Mouse (Mus musculus): ENCODE results near the gene Nlk.
"Not testable (repeated sequence)": the region's sequence is repeated elsewhere in the genome, so short reads cannot be mapped to it uniquely, and the experiment has no call there.

The Nlk gene

DNA sequence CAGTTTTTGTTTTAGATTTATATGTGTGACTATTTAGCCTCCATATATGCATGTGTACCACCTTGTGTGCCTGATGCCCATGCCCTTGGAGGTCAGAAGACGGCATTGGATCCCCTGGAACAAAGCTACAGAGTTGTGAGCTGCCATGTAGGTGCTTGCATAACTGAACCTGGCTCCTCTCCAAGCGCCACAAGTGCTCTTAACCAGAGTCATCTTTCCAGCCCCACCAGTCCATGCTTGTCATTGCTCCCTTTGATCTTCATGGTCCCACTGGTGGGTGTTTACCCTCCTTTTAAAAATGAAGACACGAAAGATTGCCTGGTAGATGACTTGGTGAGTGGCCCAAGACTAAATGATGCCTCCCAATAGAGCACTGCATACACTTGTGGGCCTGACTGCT lies 156.8 kb downstream of the Nlk start:
- DNase-seq: no peak

DNA sequence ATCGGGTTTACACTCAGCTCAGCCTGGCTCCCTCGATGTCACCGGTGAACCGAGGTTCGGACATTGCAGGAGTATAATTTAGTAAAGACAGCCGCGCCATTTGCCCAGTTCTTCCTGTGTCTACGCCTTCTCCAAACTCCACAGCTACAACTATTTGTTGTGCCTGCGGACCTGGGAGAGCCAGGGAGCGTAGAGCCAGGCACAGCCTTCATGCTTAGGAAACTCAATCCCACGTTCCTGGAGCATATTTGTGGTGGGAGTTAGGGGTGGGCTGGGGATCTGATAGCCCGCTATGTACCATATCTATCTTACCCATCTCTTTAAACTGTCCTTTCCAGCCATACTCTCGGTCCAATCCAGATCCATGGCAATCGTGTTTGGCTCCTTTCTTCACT lies 160.5 kb downstream of the Nlk start:
- no peak for DNase-seq

DNA sequence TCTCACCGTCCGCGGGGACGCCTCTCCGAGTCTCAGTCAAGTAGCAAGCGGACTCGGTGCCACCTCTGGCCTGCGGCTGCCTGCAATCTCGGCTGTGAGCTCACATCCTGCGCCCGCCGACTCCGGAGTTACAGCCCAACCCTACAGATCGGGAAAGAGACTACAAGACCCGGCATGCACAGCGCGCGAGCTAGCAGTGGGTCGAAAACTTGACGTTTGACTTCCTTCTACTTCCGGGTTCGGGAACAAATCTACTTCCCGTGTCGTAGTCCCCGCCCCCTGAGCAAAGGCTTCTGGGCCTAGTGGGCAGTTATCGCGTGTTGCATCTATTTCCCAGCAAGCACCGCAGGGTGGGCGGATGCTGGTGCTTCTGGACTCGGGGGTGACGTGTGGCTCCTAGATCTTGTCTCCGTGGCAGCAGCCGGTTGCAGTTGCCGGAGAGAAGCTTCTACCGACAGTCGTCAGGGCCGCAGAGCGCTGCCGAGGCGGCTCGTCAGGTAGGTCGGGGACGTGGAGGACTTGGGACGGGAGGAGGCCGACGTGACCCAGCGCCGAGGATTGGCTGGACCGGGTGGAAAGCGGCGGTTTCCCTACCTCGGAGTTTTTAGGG lies 161.0 kb downstream of the Nlk start, which contains the start of the genes Tnfaip1 and Ift20:
Gene Tnfaip1, minus strand, starts transcription at position 253 of the 610 bp plus-strand sequence.
Gene Ift20, plus strand, starts transcription at position 282 of the 610 bp plus-strand sequence.
- DNase-seq: peak; percentile 99

GRCm38 (mm10) chr11:78535376-78536079 lies 161.6 kb downstream of the Nlk start:
- peak; percentile 76 for DNase-seq

- DNase-seq: no peak
These were observed 162.7 kb downstream of the Nlk start for GRCm38 (mm10) chr11:78534516-78534915.

DNA sequence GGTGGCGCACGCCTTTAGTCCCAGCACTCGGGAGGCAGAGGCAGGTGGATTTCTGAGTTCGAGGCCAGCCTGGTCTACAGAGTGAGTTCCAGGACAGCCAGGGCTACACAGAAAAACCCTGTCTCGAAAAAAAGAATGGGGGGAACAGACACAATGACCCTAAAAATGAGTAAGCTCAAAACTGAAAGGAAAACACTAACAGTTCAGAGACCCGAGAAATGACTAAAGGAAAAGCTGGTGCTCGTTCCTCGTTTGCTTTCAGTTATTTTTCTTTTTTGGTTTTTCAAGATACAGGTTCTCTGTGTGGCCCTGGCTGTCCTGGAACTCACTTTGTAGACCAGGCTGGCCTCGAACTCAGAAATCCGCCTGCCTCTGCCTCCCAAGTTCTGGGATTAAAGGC lies 165.7 kb downstream of the Nlk start:
- DNase-seq: not testable (repeated sequence)

DNA sequence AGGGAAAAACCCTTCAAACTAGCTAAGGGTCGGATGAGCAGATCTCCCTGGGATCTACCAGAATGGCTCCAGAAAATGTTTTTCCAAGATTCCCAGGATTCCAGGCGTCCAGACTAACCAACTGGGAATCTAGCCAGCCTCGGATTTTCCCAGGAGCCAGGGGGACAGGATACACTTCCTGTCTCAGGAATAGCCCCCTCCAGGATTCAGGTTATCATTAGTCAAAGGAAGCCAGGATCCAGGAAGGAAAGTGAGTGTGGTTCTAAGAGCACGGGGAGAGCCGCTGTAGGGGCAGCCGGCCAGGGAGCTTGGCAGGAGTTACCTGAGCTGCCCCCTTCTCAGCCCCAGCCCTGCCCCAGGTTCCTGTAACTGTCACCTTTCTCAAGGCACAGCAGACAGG lies 166.1 kb downstream of the Nlk start:
- DNase-seq: peak; percentile 80

DNA sequence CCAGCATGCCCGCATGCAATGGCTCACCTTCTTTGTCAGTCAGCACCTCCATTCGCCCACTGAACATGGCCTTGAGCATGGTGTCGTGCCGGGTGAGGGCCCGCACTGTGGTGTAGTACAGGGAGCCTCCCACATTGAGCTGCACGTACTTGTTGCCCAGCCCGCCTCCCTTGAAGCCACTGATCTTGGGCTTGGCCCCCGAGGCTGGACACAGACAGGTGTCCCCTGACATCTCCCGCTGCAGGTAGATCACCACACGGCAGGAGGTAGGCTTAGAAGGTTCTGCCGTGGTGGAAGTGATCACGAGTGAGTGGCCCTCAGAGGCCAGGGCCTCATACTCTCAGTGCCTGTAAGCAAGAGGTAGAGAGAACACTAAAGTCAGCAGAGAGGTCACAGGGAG lies 167.2 kb downstream of the Nlk start:
- no peak for DNase-seq

DNA sequence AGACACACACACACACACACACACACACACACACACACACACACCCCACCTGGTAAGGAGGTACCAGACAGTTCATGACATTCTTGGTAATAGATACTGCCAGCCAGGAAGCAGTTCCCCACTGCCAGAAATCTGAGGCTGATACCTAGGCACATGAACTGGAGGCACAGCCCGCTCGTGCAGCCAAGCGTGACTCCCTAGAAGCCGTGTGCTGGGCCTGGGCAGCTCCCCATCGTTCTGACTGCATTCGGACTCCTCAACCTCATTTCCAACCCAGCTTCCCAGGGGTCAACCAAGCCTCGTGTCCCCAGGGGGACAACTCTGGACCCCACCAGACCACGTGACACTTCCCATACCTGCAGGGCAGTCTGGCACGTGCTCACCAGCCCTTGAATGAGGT lies 168.5 kb downstream of the Nlk start:
- no peak for DNase-seq

- DNase-seq: no peak
These were observed 172.3 kb downstream of the Nlk start for GRCm38 (mm10) chr11:78524838-78525237.

DNA sequence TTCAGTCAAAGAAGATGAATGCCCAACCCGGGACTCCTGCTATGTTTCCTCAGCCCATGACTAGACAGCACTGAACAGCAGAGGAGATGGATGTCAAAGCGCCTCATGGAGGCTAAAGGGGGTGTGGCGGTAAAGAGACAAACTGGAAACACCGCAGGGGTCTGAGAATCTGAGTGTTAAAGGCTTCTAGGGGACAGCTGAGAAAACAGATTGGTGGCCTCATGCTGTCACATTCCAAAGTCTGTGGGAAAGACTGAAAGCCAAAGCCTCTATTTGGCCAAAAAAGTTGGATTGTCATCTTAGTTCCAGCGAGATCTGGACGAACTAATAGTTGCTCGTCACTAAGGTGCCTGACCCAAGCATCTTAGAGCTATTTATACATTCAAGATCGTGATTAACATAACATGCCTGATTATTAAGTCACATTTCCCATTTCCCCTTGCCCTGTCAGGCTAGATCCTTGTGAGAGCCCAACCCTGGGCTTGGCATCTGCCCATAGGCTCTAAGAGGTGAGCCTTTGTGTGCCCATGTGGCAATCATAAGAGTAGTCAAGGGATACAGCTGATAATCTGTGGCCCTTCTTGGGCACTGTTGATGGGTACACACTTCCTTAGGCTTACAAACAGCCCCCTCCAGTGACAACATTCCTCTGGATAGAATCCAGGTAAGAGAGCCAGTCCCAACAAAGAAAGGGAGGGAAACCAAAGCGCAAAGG lies 173.8 kb downstream of the Nlk start:
- DNase-seq: no peak

GRCm38 (mm10) chr11:78522481-78522997 lies 174.6 kb downstream of the Nlk start:
- DNase-seq: no peak

DNA sequence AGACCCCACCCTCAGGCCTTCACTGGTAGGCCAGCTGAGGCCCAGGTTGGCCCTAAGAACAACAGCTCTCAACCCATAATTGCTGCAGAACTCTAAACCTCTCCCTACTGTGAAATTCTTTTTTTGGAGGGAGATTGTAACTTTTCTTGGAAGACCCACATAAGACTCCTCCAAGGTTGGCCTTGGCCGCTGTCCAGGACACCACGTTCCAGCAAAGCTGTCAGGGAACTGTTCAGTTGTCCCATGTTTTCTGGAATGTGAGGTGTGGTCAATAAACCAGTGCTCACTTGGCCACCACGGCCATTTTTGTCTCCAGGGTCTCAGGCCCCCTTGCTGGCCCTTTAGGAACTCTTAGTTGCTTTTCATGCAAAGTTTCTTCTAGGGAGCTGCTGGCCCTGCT lies 175.3 kb downstream of the Nlk start:
- no peak for DNase-seq

- no peak for DNase-seq
These were observed 178.2 kb downstream of the Nlk start for GRCm38 (mm10) chr11:78518931-78519330.
